Mouse (Mus musculus): ENCODE measurements around the gene Grk2. TPM values are rescaled to one million over a fixed set of nuclear protein-coding genes. Genes with fewer than 3 reads are reported as not detected.
"Not testable (repeated sequence)": the region's sequence is repeated elsewhere in the genome, so short reads cannot be mapped to it uniquely, and the experiment has no call there.

Gene Grk2
- polyA plus RNA-seq, 1 experiment from 2014 or later = 13.9 TPM

DNA sequence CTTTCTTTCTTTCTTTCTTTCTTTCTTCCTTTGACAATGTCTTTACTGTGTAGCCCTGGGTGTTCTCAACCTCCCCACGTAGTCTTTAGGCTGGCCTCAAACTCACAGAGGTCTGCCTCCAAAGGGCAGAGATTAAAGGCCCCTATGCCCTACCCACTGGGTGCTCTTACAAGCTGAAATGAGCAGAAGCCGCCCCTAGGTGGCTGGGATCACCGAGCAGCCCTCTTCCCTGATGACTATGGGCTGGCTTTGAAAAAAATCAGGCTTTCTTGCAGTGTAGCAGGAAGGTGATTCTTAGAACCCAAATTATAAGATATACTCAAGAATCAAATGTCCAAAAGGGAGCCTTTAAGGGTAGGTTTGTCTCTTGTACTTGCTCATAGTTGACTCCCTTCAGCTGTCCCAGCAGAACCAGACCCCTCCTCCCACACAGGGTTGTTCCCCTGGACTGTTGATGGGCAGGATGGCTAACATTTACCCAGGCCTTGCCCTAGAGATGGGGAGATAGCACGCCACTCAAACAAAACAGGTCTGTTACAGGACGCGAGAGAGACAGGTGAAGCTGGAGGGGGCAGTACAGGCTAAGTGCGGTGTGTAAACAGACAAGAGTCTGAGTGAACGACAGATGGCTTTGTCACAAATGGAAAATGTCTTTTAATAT, 44.9 kb downstream of the Grk2 start:
- TF ChIP-seq EP300 (IDR thresholded peaks at IDR 0.05) = no peak
- TF ChIP-seq CTCF (IDR thresholded peaks at IDR 0.05) = peak; percentile 33
- no peak for DNase-seq (ENCODE audit: low spot score)
- no peak overlapping the region for H3K4me2 ChIP-seq (replicated peaks; ENCODE audit: low read depth, low read length)
- H3K27me3 ChIP-seq (replicated peaks; ENCODE audit: insufficient read depth, low read length) = no peaks in the 10 kb centered on the region
- H3K4me1 ChIP-seq (ENCODE audit: insufficient read depth, low read depth, low read length) = peaks cover 9% of the 10 kb centered on the region; the same call in 1 of the 2 replicates
- H3K9me3 ChIP-seq (ENCODE audit: low read length) = no peaks in the 10 kb centered on the region
- no peak overlapping the region for H3K9ac ChIP-seq (replicated peaks; ENCODE audit: low read depth)
- no peak overlapping the region for H3K27ac ChIP-seq (ENCODE audit: low read length)
- WGBS = 47% methylated on average over 8 of the region's 8 CpGs
- H3K4me3 ChIP-seq (ENCODE audit: low read depth, low read length) = no peak overlapping the region
- ATAC-seq = no peak
- H3K36me3 ChIP-seq (ENCODE audit: insufficient read depth, low read length) = no peaks in the 10 kb centered on the region

- no peak for ATAC-seq
- 22% methylated on average over 12 of the region's 12 CpGs for WGBS
- Histone ChIP-seq H3K36me3 (ENCODE audit: insufficient read depth, low read length) (no peaks in the 10 kb centered on the region), H3K4me1 (ENCODE audit: insufficient read depth, low read depth, low read length) (peaks cover 9% of the 10 kb centered on the region; the same call in 1 of the 2 replicates), H3K4me2 (replicated peaks; ENCODE audit: low read depth, low read length) (peak overlapping the region; percentile 63), H3K9ac (replicated peaks; ENCODE audit: low read depth) (0 out of 2 replicates have a peak overlapping the region, but pooled peaks have one; percentile 23), H3K4me3 (ENCODE audit: low read depth, low read length) (peak overlapping the region; percentile 55), H3K27ac (ENCODE audit: low read length) (no peak overlapping the region), H3K9me3 (ENCODE audit: low read length) (no peaks in the 10 kb centered on the region), H3K27me3 (replicated peaks; ENCODE audit: insufficient read depth, low read length) (no peaks in the 10 kb centered on the region)
- DNase-seq (ENCODE audit: low spot score) = no peak
- TF ChIP-seq CTCF (IDR thresholded peaks at IDR 0.05) (no peak), EP300 (IDR thresholded peaks at IDR 0.05) (no peak)
Measured at GRCm38 (mm10) chr19:4257897-4258252, 48.1 kb downstream of the Grk2 start.

DNA sequence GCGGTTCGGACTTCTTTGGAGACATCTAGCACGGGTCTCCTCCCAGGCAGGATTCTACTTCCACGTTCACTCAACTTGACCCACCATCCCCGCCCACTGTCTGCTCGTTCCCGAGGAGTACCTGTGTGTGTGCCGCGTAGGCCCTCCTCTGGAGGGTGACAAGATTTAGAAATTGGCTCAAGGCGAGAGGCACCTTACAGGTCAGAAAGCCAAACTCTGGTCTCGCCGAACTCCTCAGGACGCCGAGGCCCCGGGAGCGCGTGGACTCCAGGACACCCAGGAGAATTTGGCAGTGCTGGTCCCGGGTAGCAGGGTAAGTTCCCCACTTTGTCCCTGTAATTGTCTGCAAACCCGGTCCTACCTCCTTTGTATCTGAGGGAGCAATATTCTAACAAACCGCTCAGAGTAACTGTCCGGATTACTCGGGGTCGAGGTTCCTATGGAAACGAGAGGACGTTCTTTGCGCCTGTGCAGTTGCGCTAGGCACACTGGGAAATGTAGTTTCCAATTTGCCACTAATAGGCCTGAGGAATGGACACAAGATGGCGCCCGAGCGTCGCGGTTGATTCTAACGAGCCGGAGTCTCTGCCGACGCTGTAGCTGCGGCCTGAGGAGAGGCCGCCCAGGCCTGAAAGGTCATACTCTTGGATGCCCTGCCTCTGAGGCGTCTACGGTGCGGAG, 48.7 kb downstream of the Grk2 start:
- H3K9ac ChIP-seq (replicated peaks; ENCODE audit: low read depth) = 0 out of 2 replicates have a peak overlapping the region, but pooled peaks have one; percentile 23
- ATAC-seq (peak; percentile 96), DNase-seq (ENCODE audit: low spot score) (peak; percentile 97)
- H3K9me3 ChIP-seq (ENCODE audit: low read length) = no peaks in the 10 kb centered on the region
- peaks cover 9% of the 10 kb centered on the region; the same call in 1 of the 2 replicates for H3K4me1 ChIP-seq (ENCODE audit: insufficient read depth, low read depth, low read length)
- H3K27ac ChIP-seq (ENCODE audit: low read length) = no peak overlapping the region
- peak overlapping the region; percentile 63 for H3K4me2 ChIP-seq (replicated peaks; ENCODE audit: low read depth, low read length)
- peak overlapping the region; percentile 55 for H3K4me3 ChIP-seq (ENCODE audit: low read depth, low read length)
- H3K27me3 ChIP-seq (replicated peaks; ENCODE audit: insufficient read depth, low read length) = no peaks in the 10 kb centered on the region
- WGBS = under 1% methylated on average over 41 of the region's 41 CpGs
- TF ChIP-seq EP300 (IDR thresholded peaks at IDR 0.05) (no peak), CTCF (IDR thresholded peaks at IDR 0.05) (peak; percentile 96)
- no peaks in the 10 kb centered on the region for H3K36me3 ChIP-seq (ENCODE audit: insufficient read depth, low read length)

DNA sequence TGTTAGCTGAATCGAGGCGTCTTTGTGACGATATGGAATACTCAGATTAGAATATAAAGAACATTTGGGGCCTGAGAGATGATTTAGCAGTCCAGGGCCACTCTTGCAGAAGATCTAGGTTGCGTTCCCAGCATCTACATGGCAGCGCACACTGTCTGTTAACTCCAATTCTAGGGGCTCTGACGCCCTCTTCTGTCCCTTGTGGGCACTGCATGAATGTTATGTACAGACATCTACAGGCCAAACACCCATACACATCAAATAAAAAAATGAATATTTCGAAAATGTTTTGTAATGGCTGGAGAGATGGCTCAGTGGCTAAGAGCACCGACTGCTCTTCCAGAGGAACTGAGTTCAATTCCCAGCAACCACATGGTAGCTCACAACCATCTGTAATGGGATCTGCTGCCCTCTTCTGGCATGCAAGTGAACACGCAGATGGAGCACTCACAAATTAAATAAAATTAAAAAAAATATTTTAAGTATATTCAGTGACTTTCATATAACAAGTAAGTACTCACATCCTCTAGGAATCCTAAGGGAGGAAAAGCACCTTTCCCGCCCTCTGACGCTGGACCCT, 50.3 kb downstream of the Grk2 start:
- H3K36me3 ChIP-seq (ENCODE audit: insufficient read depth, low read length) = no peaks in the 10 kb centered on the region
- no peak overlapping the region for H3K4me2 ChIP-seq (replicated peaks; ENCODE audit: low read depth, low read length)
- no peak overlapping the region for H3K27ac ChIP-seq (ENCODE audit: low read length)
- H3K9me3 ChIP-seq (ENCODE audit: low read length) = no peaks in the 10 kb centered on the region
- H3K4me1 ChIP-seq (ENCODE audit: insufficient read depth, low read depth, low read length) = peaks cover 9% of the 10 kb centered on the region; the same call in 1 of the 2 replicates
- TF ChIP-seq CTCF (IDR thresholded peaks at IDR 0.05) (no peak; the same call in none of the 2 replicates), EP300 (IDR thresholded peaks at IDR 0.05) (no peak)
- no peak overlapping the region for H3K9ac ChIP-seq (replicated peaks; ENCODE audit: low read depth)
- 75% methylated on average over 11 of the region's 11 CpGs for WGBS
- ATAC-seq (no peak), DNase-seq (ENCODE audit: low spot score) (no peak)
- no peaks in the 10 kb centered on the region for H3K27me3 ChIP-seq (replicated peaks; ENCODE audit: insufficient read depth, low read length)
- H3K4me3 ChIP-seq (ENCODE audit: low read depth, low read length) = no peak overlapping the region

- H3K4me1 ChIP-seq (ENCODE audit: insufficient read depth, low read depth, low read length) = peaks cover 9% of the 10 kb centered on the region; the same call in 1 of the 2 replicates
- DNase-seq (ENCODE audit: low spot score) (no peak), ATAC-seq (no peak)
- TF ChIP-seq EP300 (IDR thresholded peaks at IDR 0.05) = no peak
- TF ChIP-seq CTCF (IDR thresholded peaks at IDR 0.05) = no peak
- no peak overlapping the region for H3K4me2 ChIP-seq (replicated peaks; ENCODE audit: low read depth, low read length)
- no peak overlapping the region for H3K9ac ChIP-seq (replicated peaks; ENCODE audit: low read depth)
- no peak overlapping the region for H3K27ac ChIP-seq (ENCODE audit: low read length)
- no peaks in the 10 kb centered on the region for H3K9me3 ChIP-seq (ENCODE audit: low read length)
- H3K27me3 ChIP-seq (replicated peaks; ENCODE audit: insufficient read depth, low read length) = no peaks in the 10 kb centered on the region
- WGBS = 88% methylated on average over 7 of the region's 7 CpGs
- no peaks in the 10 kb centered on the region for H3K36me3 ChIP-seq (ENCODE audit: insufficient read depth, low read length)
- H3K4me3 ChIP-seq (ENCODE audit: low read depth, low read length) = no peak overlapping the region
Measured at GRCm38 (mm10) chr19:4254230-4254629, 51.8 kb downstream of the Grk2 start.

DNA sequence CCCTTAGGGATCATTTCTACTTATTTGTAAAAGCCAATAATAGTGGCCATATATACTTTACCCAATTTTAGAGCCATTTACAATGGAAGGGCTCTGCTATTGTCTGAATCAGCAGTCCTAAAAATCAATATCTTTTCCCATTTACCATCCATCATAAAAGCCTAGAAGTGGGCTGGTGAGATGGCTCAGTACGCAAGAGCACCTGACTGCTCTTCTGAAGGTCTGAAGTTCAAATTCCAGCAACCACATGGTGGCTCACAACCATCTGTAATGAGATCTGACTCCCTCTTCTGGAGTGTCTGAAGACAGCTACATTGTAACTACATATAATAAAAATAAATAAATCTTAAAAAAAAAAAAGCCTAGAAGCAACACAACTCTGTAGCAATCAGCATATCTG, 57.3 kb downstream of the Grk2 start:
- H3K27me3 ChIP-seq (replicated peaks; ENCODE audit: insufficient read depth, low read length); H3K9me3 ChIP-seq (ENCODE audit: low read length); DNase-seq (ENCODE audit: low spot score); H3K36me3 ChIP-seq (ENCODE audit: insufficient read depth, low read length); H3K4me3 ChIP-seq (ENCODE audit: low read depth, low read length); H3K27ac ChIP-seq (ENCODE audit: low read length); ATAC-seq; H3K4me1 ChIP-seq (ENCODE audit: insufficient read depth, low read depth, low read length); H3K9ac ChIP-seq (replicated peaks; ENCODE audit: low read depth); H3K4me2 ChIP-seq (replicated peaks; ENCODE audit: low read depth, low read length): not testable (repeated sequence)
- WGBS = 47% methylated on average over 1 of the region's 1 CpGs
